10 mouse cellular contexts compared by ENCODE assay signal in genomic region chr6:36850422-36851129, GRCm38 (mm10). TPM values are rescaled to one million over a fixed set of nuclear protein-coding genes. Genes with fewer than 3 reads are reported as not detected.
DNase-seq lines count a peak whose midpoint lies in the region; ATAC-seq lines count a peak whose summit lies in the region.
"Had no signal": no experiment of that assay in that cellular context is flagged by ENCODE, and none has a peak within 500 bp of the region (broad histone marks: within the 10 kb centered on the region; RNA-seq: fewer than 3 reads in every experiment).

No protein-coding gene starts in this region.

- no peaks in the 10 kb centered on the region for H3K9me3 ChIP-seq in hindbrain, embryonic 12.5 days (replicated peaks)
- H3K9me3 ChIP-seq in neural tube, embryonic 14.5 days (ENCODE audit: control insufficient read depth, low read length) = no peaks in the 10 kb centered on the region

- H3K4me2 ChIP-seq in hindbrain, embryonic 12.5 days (replicated peaks) = no peak overlapping the region
- H3K4me2 ChIP-seq in neural tube, embryonic 14.5 days (ENCODE audit: low read depth, low read length) = no peak overlapping the region

- H3K9ac ChIP-seq in hindbrain, embryonic 12.5 days = no peak overlapping the region
- H3K9ac ChIP-seq in neural tube, embryonic 14.5 days (replicated peaks; ENCODE audit: low read depth, low read length) = no peak overlapping the region

- peak; percentile 69; the same call in 1 of the 2 replicates for ATAC-seq in hindbrain, embryonic 12.5 days (ENCODE audit: low FRiP score)
- ATAC-seq in neural tube, embryonic 14.5 days (ENCODE audit: low read depth) = peak; percentile 97
- no peak for ATAC-seq in inflammation-experienced regulatory T-cells, adult 6 months

- H3K27me3 ChIP-seq in hindbrain, embryonic 12.5 days = no peaks in the 10 kb centered on the region
- H3K27me3 ChIP-seq in neural tube, embryonic 14.5 days (ENCODE audit: control insufficient read depth, insufficient read depth, low read length) = no peaks in the 10 kb centered on the region

- H3K4me3 ChIP-seq in hindbrain, embryonic 12.5 days = no peak overlapping the region
- no peak overlapping the region for H3K4me3 ChIP-seq in neural tube, embryonic 14.5 days (ENCODE audit: low read depth, low read length)
- H3K4me3 ChIP-seq: myocyte had no signal

- whole genome bisulfite sequencing in hindbrain, embryonic 12.5 days = 74% methylated on average over 7 of the region's 7 CpGs
- 49% methylated on average over 7 of the region's 7 CpGs for WGBS in neural tube, embryonic 14.5 days

- H3K27ac ChIP-seq in hindbrain, embryonic 12.5 days = no peak overlapping the region
- 0 out of 2 replicates have a peak overlapping the region, but pooled peaks have one; percentile 2 for H3K27ac ChIP-seq in neural tube, embryonic 14.5 days (ENCODE audit: low read depth, low read length)

- H3K4me1 ChIP-seq in hindbrain, embryonic 12.5 days = no peaks in the 10 kb centered on the region
- H3K4me1 ChIP-seq in neural tube, embryonic 14.5 days (ENCODE audit: control insufficient read depth, insufficient read depth, low read length) = no peaks in the 10 kb centered on the region

- H3K36me3 ChIP-seq in hindbrain, embryonic 12.5 days = no peaks in the 10 kb centered on the region
- H3K36me3 ChIP-seq in neural tube, embryonic 14.5 days (ENCODE audit: control insufficient read depth, insufficient read depth, low read length) = no peaks in the 10 kb centered on the region; the same call in 1 of the 2 replicates

- intact Hi-C loops in left cerebral cortex, postnatal 10 days (cut with DNase I) = no loop called here

- DNase-seq in kidney, postnatal 10 days = peak; percentile 73
- DNase-seq in kidney, adult 18-20 months = no peak
- peak; percentile 50 for DNase-seq in cerebellum, adult 8-10 months
- peak; percentile 82 to 84 for DNase-seq in left cerebral cortex, postnatal 10 days (ENCODE audit: extremely low spot score in 1 of 2, low spot score in 2 of 2)
- no peak for DNase-seq in spleen, postnatal 4 days (ENCODE audit: low spot score in 2 of 2)

RNA-seq across cellular contexts. Expression of gene Ptn, which starts 40.6 kb away (rescaled TPM):
- 500 and 546 TPM in 2 replicates for polyA plus RNA-seq in hindbrain, embryonic 12.5 days (2016; fragmentation: Nextera tagmentation; extraction: Ambion mirVana)
- total RNA-seq in left cerebral cortex, postnatal 10 days (2021) = 100 to 1,000 TPM; 701 to 733 TPM
- polyA plus RNA-seq in neural tube, embryonic 14.5 days (2014; fragmentation: Nextera tagmentation; extraction: Ambion mirVana) = 674 and 756 TPM in 2 replicates
- polyA plus RNA-seq in inflammation-experienced regulatory T-cells, adult 6 months (2017; shearing (Covaris generic)) = under 1 TPM in 1 of 3 experiments, not detected in 2; 0.38 TPM
- total RNA-seq: MEL had no signal

Comparison
In these comparisons a context has a peak if more than half of its experiments do, and no peak if none do; other contexts are left out.
1. DNase-seq: peak in kidney, postnatal 10 days (single experiment), cerebellum, adult 8-10 months (single experiment) and left cerebral cortex, postnatal 10 days (2 of 2); none in kidney, adult 18-20 months (single experiment) and spleen, postnatal 4 days (0 of 2).
2. RNA of gene Ptn, which starts 40.6 kb away (polyA plus RNA-seq): 674 to 756 TPM in neural tube, embryonic 14.5 days and 500 to 546 TPM in hindbrain, embryonic 12.5 days; 0.38 TPM in inflammation-experienced regulatory T-cells, adult 6 months; every median in the first group is over 100 times any median in the second.